8 mouse cellular contexts compared by ENCODE assay signal in genomic region chr19:45812115-45812514, GRCm38 (mm10). TPM values are rescaled to one million over a fixed set of nuclear protein-coding genes. Genes with fewer than 3 reads are reported as not detected.
DNase-seq lines count a peak whose midpoint lies in the region; ATAC-seq and TF ChIP-seq lines count a peak whose summit lies in the region.

No protein-coding gene starts in this region.

- H3K79me2 ChIP-seq in heart, adult 2 months (replicated peaks; ENCODE audit: control insufficient read depth, insufficient read depth, low read length): no peaks in the 10 kb centered on the region

- no peak overlapping the region for H3K27ac ChIP-seq in heart, adult 2 months
- H3K27ac ChIP-seq in brown adipose tissue, adult 24 weeks (replicated peaks; ENCODE audit: low read depth, low read length): no peak overlapping the region
- no peak overlapping the region for H3K27ac ChIP-seq in kidney, embryonic 16.5 days (ENCODE audit: low read length)

- H3K36me3 ChIP-seq in heart, adult 2 months (ENCODE audit: control insufficient read depth, insufficient read depth, low read length): no peaks in the 10 kb centered on the region
- H3K36me3 ChIP-seq in kidney, embryonic 16.5 days (ENCODE audit: insufficient read depth, low read length): no peaks in the 10 kb centered on the region

- peak; percentile 48 to 55 for DNase-seq in heart, adult 2 months
- no peak for DNase-seq in heart, adult 8-10 months (ENCODE audit: low spot score)
- peak; percentile 80 for DNase-seq in lung, postnatal 36 days
- peak; percentile 42 to 79 for DNase-seq in spleen, postnatal 10 days (ENCODE audit: low spot score in 2 of 2)
- DNase-seq in frontal cortex, postnatal 25 days (ENCODE audit: low spot score in 2 of 2): no peak

- TF ChIP-seq EP300 in heart, adult 2 months (IDR thresholded peaks at IDR 0.05; ENCODE audit: insufficient read depth, low read depth, low read length): no peak

- no peaks in the 10 kb centered on the region for H3K4me1 ChIP-seq in heart, adult 2 months (ENCODE audit: control insufficient read depth, insufficient read depth, low read length)
- no peaks in the 10 kb centered on the region for H3K4me1 ChIP-seq in brown adipose tissue, adult 24 weeks (ENCODE audit: control insufficient read depth, insufficient read depth, insufficient read length, low read length)
- H3K4me1 ChIP-seq in kidney, embryonic 16.5 days (ENCODE audit: insufficient read depth, low read length): peaks cover 40% of the 10 kb centered on the region

- WGBS in heart, adult 2 months: 11% methylated on average over 16 of the region's 16 CpGs
- 0% methylated on average over 16 of the region's 16 CpGs for WGBS in kidney, embryonic 16.5 days

- no peaks in the 10 kb centered on the region for H3K27me3 ChIP-seq in heart, adult 2 months (ENCODE audit: control insufficient read depth, insufficient read depth, low read length)
- H3K27me3 ChIP-seq in kidney, embryonic 16.5 days (ENCODE audit: insufficient read depth, low read length): peaks cover 6% of the 10 kb centered on the region

- ATAC-seq in granulocyte monocyte progenitor cell, adult 5-6 weeks (replicated peaks; ENCODE audit: poor library complexity, severe bottlenecking): peak; percentile 70
- no peak; the same call in 1 of the 2 replicates for ATAC-seq in kidney, embryonic 16.5 days (ENCODE audit: low FRiP score, low TSS enrichment)

- no peaks in the 10 kb centered on the region for H3K9me3 ChIP-seq in kidney, embryonic 16.5 days (ENCODE audit: low read length)

- H3K4me3 ChIP-seq in heart, adult 2 months: no peak overlapping the region
- H3K4me3 ChIP-seq in brown adipose tissue, adult 24 weeks (ENCODE audit: insufficient read depth, low read depth, low read length): peak overlapping the region; percentile 4; the same call in 1 of the 2 replicates
- H3K4me3 ChIP-seq in kidney, embryonic 16.5 days (ENCODE audit: low read length): peak overlapping the region; percentile 35

- TF ChIP-seq CTCF in heart, adult 2 months (IDR thresholded peaks at IDR 0.05): no peak

- H3K4me2 ChIP-seq in kidney, embryonic 16.5 days (replicated peaks; ENCODE audit: low read depth, low read length): peak overlapping the region; percentile 56

- TF ChIP-seq POLR2A in heart, adult 2 months (IDR thresholded peaks at IDR 0.05; ENCODE audit: insufficient read depth, low read depth, low read length): no peak

- intact Hi-C loops in heart, adult 2 months (cut with DNase I): loop anchor here (2.0 to 5.0 kb wide), 3 partner anchors 100 to 203 kb away; no protein-coding TSS in a partner anchor

- H3K9ac ChIP-seq in heart, adult 2 months (ENCODE audit: low read depth, low read length): no peak overlapping the region
- no peak overlapping the region for H3K9ac ChIP-seq in kidney, embryonic 16.5 days (replicated peaks; ENCODE audit: low read length)

RNA-seq across cellular contexts. Expression of gene Kcnip2, which starts 3.7 kb away (rescaled TPM):
- total RNA-seq in heart, adult 2 months (2021): 100 to 1,000 TPM; 174 to 203 TPM
- 216 and 276 TPM in 2 replicates for polyA plus RNA-seq in heart, adult 2 months (2012; rRNA removed)
- 100 to 1,000 TPM; 173 to 231 (median 203) TPM for total RNA-seq in heart, adult 8-10 months (2022)
- not detected in 2 replicates for polyA plus RNA-seq in brown adipose tissue, adult 24 weeks (2012; ENCODE audit: insufficient read depth, insufficient read length, missing spikeins)
- total RNA-seq in granulocyte monocyte progenitor cell, adult 5-6 weeks (2014; fragmentation: Nextera tagmentation): not detected in 2 replicates
- not detected in 2 replicates for total RNA-seq in granulocyte monocyte progenitor cell, adult 5-6 weeks (2017)
- 2.0 and 2.3 TPM in 2 replicates for polyA plus RNA-seq in kidney, embryonic 16.5 days (2015; fragmentation: Nextera tagmentation; extraction: Ambion mirVana)

RNA-seq across cellular contexts. Expression of gene Mgea5, which starts 28.5 kb away (rescaled TPM):
- 10 to 100 TPM; 70.8 to 81.9 TPM for total RNA-seq in heart, adult 2 months (2021)
- 22.4 and 49.3 TPM in 2 replicates for polyA plus RNA-seq in heart, adult 2 months (2012; rRNA removed)
- 10 to 100 TPM; 70.7 to 85.5 (median 82.4) TPM for total RNA-seq in heart, adult 8-10 months (2022)
- 24.6 and 48.1 TPM in 2 replicates for polyA plus RNA-seq in brown adipose tissue, adult 24 weeks (2012; ENCODE audit: insufficient read depth, insufficient read length, missing spikeins)
- 76.2 and 99.7 TPM in 2 replicates for total RNA-seq in granulocyte monocyte progenitor cell, adult 5-6 weeks (2014; fragmentation: Nextera tagmentation)
- 106 and 110 TPM in 2 replicates for total RNA-seq in granulocyte monocyte progenitor cell, adult 5-6 weeks (2017)
- 42.9 and 52.3 TPM in 2 replicates for polyA plus RNA-seq in kidney, embryonic 16.5 days (2015; fragmentation: Nextera tagmentation; extraction: Ambion mirVana)

Comparison
In these comparisons a context has a peak if more than half of its experiments do, and no peak if none do; other contexts are left out.
1. DNase-seq: peak in heart, adult 2 months (2 of 2), lung, postnatal 36 days (single experiment) and spleen, postnatal 10 days (2 of 2); none in heart, adult 8-10 months (single experiment) and frontal cortex, postnatal 25 days (0 of 2).
2. RNA of gene Kcnip2, which starts 3.7 kb away (total RNA-seq): 173 to 231 TPM in heart, adult 8-10 months and 174 to 203 TPM in heart, adult 2 months; not detected in granulocyte monocyte progenitor cell, adult 5-6 weeks; every median in the first group is over 100 times any median in the second.